Mouse (Mus musculus) lung, adult 2 months (tissue): Measurements from ENCODE around the gene Prkcd. TPM values are rescaled to one million over a fixed set of nuclear protein-coding genes. Genes with fewer than 3 reads are reported as not detected.

Experiments used
- DNase-seq: peaks from one replicate; pipeline ENCODE4 v3.0.0; 2022
- H3K4me1 ChIP-seq: fragments of 200-500 bp; 2 replicates; pipeline ENCODE4 v1.6.1; 2011; ENCODE audit warnings: low read length; ENCODE audit not compliant: control insufficient read depth, insufficient read depth
- H3K4me3 ChIP-seq: fragments of 200-500 bp; replicated peaks from 2 replicates; pipeline ENCODE3; 2011; ENCODE audit warnings: low read depth, mild to moderate bottlenecking, control low read depth, low read length; ENCODE audit errors: extremely low read depth
- CTCF ChIP-seq: fragments of 200-500 bp; IDR thresholded peaks from 2 replicates; pipeline ENCODE4 v1.5.1; 2011; ENCODE audit warnings: mild to moderate bottlenecking, low read length, control low read depth; ENCODE audit not compliant: insufficient read depth
- POLR2A ChIP-seq: fragments of 200-500 bp; IDR thresholded peaks from 2 replicates; pipeline ENCODE4 v1.6.1; 2011; ENCODE audit warnings: low read depth, mild to moderate bottlenecking, control low read depth, low read length, borderline replicate concordance; ENCODE audit errors: extremely low read depth
- WGBS: fragments of 180-500 bp; shearing (Covaris S2); methylation state at CpG from one replicate; pipeline ENCODE4 v1.1.7; 2018; 5-methylcytosine and 5-hydroxymethylcytosine counted together
- polyA plus RNA-seq: library from polyadenylated mRNA; depleted of rRNA; stranded (reverse); fragments of >200 nt; gene quantifications from 2 replicates; pipeline ENCODE4 v1.2.3, GENCODE M21; 2012

The Prkcd gene
- polyA plus RNA-seq, 1 experiment, result 134 TPM

GRCm38 (mm10) chr14:30595576-30596313, 30.3 kb downstream of the Prkcd start:
- whole genome bisulfite sequencing, result 82% methylated on average over 8 of the region's 8 CpGs
- no peak for TF ChIP-seq CTCF
- no peak for TF ChIP-seq POLR2A
- Histone ChIP-seq H3K4me1 (peaks cover 22% of the 10 kb centered on the region), H3K4me3 (no peak overlapping the region)
- no peak for DNase-seq

- Histone ChIP-seq H3K4me3 (no peak overlapping the region), H3K4me1 (peaks cover 22% of the 10 kb centered on the region)
- TF ChIP-seq CTCF, result no peak
- TF ChIP-seq POLR2A, result peak; percentile 24; the same call in 1 of the 2 replicates
- 60% methylated on average over 7 of the region's 7 CpGs for WGBS
- DNase-seq, result no peak
These were observed 31.8 kb downstream of the Prkcd start for GRCm38 (mm10) chr14:30594092-30594695.

GRCm38 (mm10) chr14:30593279-30594091, 32.5 kb downstream of the Prkcd start:
- peaks cover 22% of the 10 kb centered on the region for H3K4me1 ChIP-seq
- 17% methylated on average over 11 of the region's 11 CpGs for WGBS
- H3K4me3 ChIP-seq, result no peak overlapping the region
- TF ChIP-seq POLR2A (peak; percentile 30; the same call in 1 of the 2 replicates), CTCF (no peak)
- peak; percentile 65 for DNase-seq

GRCm38 (mm10) chr14:30591417-30591816, 34.6 kb downstream of the Prkcd start:
- peak; percentile 80 for DNase-seq
- H3K4me1 ChIP-seq, result peaks cover 22% of the 10 kb centered on the region
- WGBS, result 4% methylated on average over 6 of the region's 6 CpGs
- TF ChIP-seq CTCF, result peak; percentile 97
- no peak for TF ChIP-seq POLR2A
- no peak overlapping the region for H3K4me3 ChIP-seq

GRCm38 (mm10) chr14:30590918-30591317, 35.1 kb downstream of the Prkcd start:
- Histone ChIP-seq H3K4me3 (no peak overlapping the region), H3K4me1 (peaks cover 22% of the 10 kb centered on the region)
- DNase-seq, result no peak
- WGBS, result 78% methylated on average over 7 of the region's 7 CpGs
- TF ChIP-seq POLR2A (no peak), CTCF (no peak)

- WGBS, result 65% methylated on average over 11 of the region's 11 CpGs
- TF ChIP-seq POLR2A (no peak), CTCF (no peak)
- no peak for DNase-seq
- Histone ChIP-seq H3K4me1 (peaks cover 22% of the 10 kb centered on the region), H3K4me3 (no peak overlapping the region)
These were observed 35.9 kb downstream of the Prkcd start for GRCm38 (mm10) chr14:30590041-30590645.

- TF ChIP-seq CTCF (no peak), POLR2A (no peak)
- Histone ChIP-seq H3K4me1 (peaks cover 2% of the 10 kb centered on the region; the same call in 1 of the 2 replicates), H3K4me3 (no peak overlapping the region)
- DNase-seq, result no peak
- 29% methylated on average over 7 of the region's 7 CpGs for WGBS
These were observed 39.1 kb downstream of the Prkcd start for GRCm38 (mm10) chr14:30586780-30587461.

GRCm38 (mm10) chr14:30585323-30585722, 40.7 kb downstream of the Prkcd start:
- Histone ChIP-seq H3K4me3 (no peak overlapping the region), H3K4me1 (no peaks in the 10 kb centered on the region)
- 77% methylated on average over 5 of the region's 5 CpGs for WGBS
- TF ChIP-seq POLR2A, result no peak
- TF ChIP-seq CTCF, result no peak
- DNase-seq, result no peak
